Mouse (Mus musculus): ENCODE results near the gene Itgb2.

Gene Itgb2

GRCm38 (mm10) chr10:77548576-77548975 lies 18.5 kb downstream of the Itgb2 start:
- TF ChIP-seq NANOG (IDR thresholded peaks at IDR 0.05; ENCODE audit: borderline replicate concordance, low read length) (no peak), POU5F1 (IDR thresholded peaks at IDR 0.05; ENCODE audit: borderline replicate concordance, low read length) (no peak), CTCF (conservative IDR thresholded peaks at IDR 0.05; ENCODE audit: low read length) (no peak)
- Histone ChIP-seq H3K36me3 (ENCODE audit: insufficient read depth, low read length) (no peaks in the 10 kb centered on the region), H3K27me3 (ENCODE audit: insufficient read depth, low read length) (peaks cover 5% of the 10 kb centered on the region; the same call in 1 of the 2 replicates), H3K9me3 (ENCODE audit: low read length) (no peaks in the 10 kb centered on the region), H3K4me1 (replicated peaks; ENCODE audit: low read depth, low read length) (peaks cover 5% of the 10 kb centered on the region; the same call in 1 of the 2 replicates), H3K4me3 (replicated peaks; ENCODE audit: low read length) (no peak overlapping the region)

GRCm38 (mm10) chr10:77550874-77551273 lies 20.8 kb downstream of the Itgb2 start:
- Histone ChIP-seq H3K4me3 (replicated peaks; ENCODE audit: low read length) (no peak overlapping the region), H3K4me1 (replicated peaks; ENCODE audit: low read depth, low read length) (peaks cover 5% of the 10 kb centered on the region; the same call in 1 of the 2 replicates), H3K9me3 (ENCODE audit: low read length) (no peaks in the 10 kb centered on the region), H3K27me3 (ENCODE audit: insufficient read depth, low read length) (peaks cover 9% of the 10 kb centered on the region), H3K36me3 (ENCODE audit: insufficient read depth, low read length) (no peaks in the 10 kb centered on the region)
- no peak for TF ChIP-seq NANOG (IDR thresholded peaks at IDR 0.05; ENCODE audit: borderline replicate concordance, low read length)
- no peak for TF ChIP-seq CTCF (conservative IDR thresholded peaks at IDR 0.05; ENCODE audit: low read length)
- no peak for TF ChIP-seq POU5F1 (IDR thresholded peaks at IDR 0.05; ENCODE audit: borderline replicate concordance, low read length)

- Histone ChIP-seq H3K4me3 (replicated peaks; ENCODE audit: low read length) (no peak overlapping the region), H3K9me3 (ENCODE audit: low read length) (no peaks in the 10 kb centered on the region), H3K4me1 (replicated peaks; ENCODE audit: low read depth, low read length) (peaks cover 5% of the 10 kb centered on the region; the same call in 1 of the 2 replicates), H3K27me3 (ENCODE audit: insufficient read depth, low read length) (peaks cover 5% of the 10 kb centered on the region; the same call in 1 of the 2 replicates), H3K36me3 (ENCODE audit: insufficient read depth, low read length) (no peaks in the 10 kb centered on the region)
- TF ChIP-seq POU5F1 (IDR thresholded peaks at IDR 0.05; ENCODE audit: borderline replicate concordance, low read length) (no peak), CTCF (conservative IDR thresholded peaks at IDR 0.05; ENCODE audit: low read length) (no peak), NANOG (IDR thresholded peaks at IDR 0.05; ENCODE audit: borderline replicate concordance, low read length) (no peak)
Observed at GRCm38 (mm10) chr10:77552162-77552561, 22.1 kb downstream of the Itgb2 start.

- Histone ChIP-seq H3K9me3 (ENCODE audit: low read length) (no peaks in the 10 kb centered on the region), H3K4me1 (replicated peaks; ENCODE audit: low read depth, low read length) (0 out of 2 replicates have a peak, but pooled peaks cover 4% of the 10 kb centered on the region), H3K27me3 (ENCODE audit: insufficient read depth, low read length) (peaks cover 5% of the 10 kb centered on the region; the same call in 1 of the 2 replicates), H3K4me3 (replicated peaks; ENCODE audit: low read length) (no peak overlapping the region), H3K36me3 (ENCODE audit: insufficient read depth, low read length) (no peaks in the 10 kb centered on the region)
- no peak for TF ChIP-seq CTCF (conservative IDR thresholded peaks at IDR 0.05; ENCODE audit: low read length)
- TF ChIP-seq POU5F1 (IDR thresholded peaks at IDR 0.05; ENCODE audit: borderline replicate concordance, low read length) = no peak
- no peak for TF ChIP-seq NANOG (IDR thresholded peaks at IDR 0.05; ENCODE audit: borderline replicate concordance, low read length)
Observed at GRCm38 (mm10) chr10:77553285-77553684, 23.2 kb downstream of the Itgb2 start.

GRCm38 (mm10) chr10:77554918-77555317 lies 24.9 kb downstream of the Itgb2 start:
- no peak for TF ChIP-seq POU5F1 (IDR thresholded peaks at IDR 0.05; ENCODE audit: borderline replicate concordance, low read length)
- no peak for TF ChIP-seq NANOG (IDR thresholded peaks at IDR 0.05; ENCODE audit: borderline replicate concordance, low read length)
- TF ChIP-seq CTCF (conservative IDR thresholded peaks at IDR 0.05; ENCODE audit: low read length) = no peak
- H3K27me3 ChIP-seq (ENCODE audit: insufficient read depth, low read length) = peaks cover 5% of the 10 kb centered on the region; the same call in 1 of the 2 replicates
- 0 out of 2 replicates have a peak, but pooled peaks cover 4% of the 10 kb centered on the region for H3K4me1 ChIP-seq (replicated peaks; ENCODE audit: low read depth, low read length)
- no peak overlapping the region for H3K4me3 ChIP-seq (replicated peaks; ENCODE audit: low read length)
- H3K36me3 ChIP-seq (ENCODE audit: insufficient read depth, low read length) = no peaks in the 10 kb centered on the region
- H3K9me3 ChIP-seq (ENCODE audit: low read length) = no peaks in the 10 kb centered on the region

- Histone ChIP-seq H3K9me3 (ENCODE audit: low read length) (no peaks in the 10 kb centered on the region), H3K27me3 (ENCODE audit: insufficient read depth, low read length) (peaks cover 5% of the 10 kb centered on the region; the same call in 1 of the 2 replicates), H3K4me3 (replicated peaks; ENCODE audit: low read length) (no peak overlapping the region), H3K4me1 (replicated peaks; ENCODE audit: low read depth, low read length) (0 out of 2 replicates have a peak, but pooled peaks cover 4% of the 10 kb centered on the region), H3K36me3 (ENCODE audit: insufficient read depth, low read length) (no peaks in the 10 kb centered on the region)
- TF ChIP-seq POU5F1 (IDR thresholded peaks at IDR 0.05; ENCODE audit: borderline replicate concordance, low read length) (no peak), NANOG (IDR thresholded peaks at IDR 0.05; ENCODE audit: borderline replicate concordance, low read length) (no peak), CTCF (conservative IDR thresholded peaks at IDR 0.05; ENCODE audit: low read length) (no peak)
Observed at GRCm38 (mm10) chr10:77556631-77557030, 26.6 kb downstream of the Itgb2 start.

GRCm38 (mm10) chr10:77557641-77558040 lies 27.6 kb downstream of the Itgb2 start:
- H3K4me1 ChIP-seq (replicated peaks; ENCODE audit: low read depth, low read length) = 0 out of 2 replicates have a peak, but pooled peaks cover 4% of the 10 kb centered on the region
- H3K9me3 ChIP-seq (ENCODE audit: low read length) = no peaks in the 10 kb centered on the region
- peak; percentile 9; the same call in 1 of the 2 replicates for TF ChIP-seq CTCF (conservative IDR thresholded peaks at IDR 0.05; ENCODE audit: low read length)
- no peak for TF ChIP-seq POU5F1 (IDR thresholded peaks at IDR 0.05; ENCODE audit: borderline replicate concordance, low read length)
- no peaks in the 10 kb centered on the region for H3K36me3 ChIP-seq (ENCODE audit: insufficient read depth, low read length)
- H3K4me3 ChIP-seq (replicated peaks; ENCODE audit: low read length) = no peak overlapping the region
- H3K27me3 ChIP-seq (ENCODE audit: insufficient read depth, low read length) = peaks cover 5% of the 10 kb centered on the region; the same call in 1 of the 2 replicates

- no peak for TF ChIP-seq POU5F1 (IDR thresholded peaks at IDR 0.05; ENCODE audit: borderline replicate concordance, low read length)
- no peak for TF ChIP-seq CTCF (conservative IDR thresholded peaks at IDR 0.05; ENCODE audit: low read length)
- TF ChIP-seq NANOG (IDR thresholded peaks at IDR 0.05; ENCODE audit: borderline replicate concordance, low read length) = no peak
- H3K4me3 ChIP-seq (replicated peaks; ENCODE audit: low read length) = no peak overlapping the region
- no peaks in the 10 kb centered on the region for H3K9me3 ChIP-seq (ENCODE audit: low read length)
- H3K4me1 ChIP-seq (replicated peaks; ENCODE audit: low read depth, low read length) = 0 out of 2 replicates have a peak, but pooled peaks cover 4% of the 10 kb centered on the region
- H3K27me3 ChIP-seq (ENCODE audit: insufficient read depth, low read length) = no peaks in the 10 kb centered on the region
- no peaks in the 10 kb centered on the region for H3K36me3 ChIP-seq (ENCODE audit: insufficient read depth, low read length)
Observed at GRCm38 (mm10) chr10:77560090-77560489, 30.0 kb downstream of the Itgb2 start.

GRCm38 (mm10) chr10:77560830-77561229 lies 30.8 kb downstream of the Itgb2 start:
- no peaks in the 10 kb centered on the region for H3K36me3 ChIP-seq (ENCODE audit: insufficient read depth, low read length)
- 0 out of 2 replicates have a peak, but pooled peaks cover 4% of the 10 kb centered on the region for H3K4me1 ChIP-seq (replicated peaks; ENCODE audit: low read depth, low read length)
- no peaks in the 10 kb centered on the region for H3K9me3 ChIP-seq (ENCODE audit: low read length)
- no peaks in the 10 kb centered on the region for H3K27me3 ChIP-seq (ENCODE audit: insufficient read depth, low read length)
- no peak overlapping the region for H3K4me3 ChIP-seq (replicated peaks; ENCODE audit: low read length)
- no peak for TF ChIP-seq CTCF (conservative IDR thresholded peaks at IDR 0.05; ENCODE audit: low read length)

Measured in E14TG2a.4 (cell line).